Mouse (Mus musculus) heart, embryonic 16.5 days (tissue): ENCODE data around the gene Cd68. TPM values are rescaled to one million over a fixed set of nuclear protein-coding genes. Genes with fewer than 3 reads are reported as not detected.
"Not testable (repeated sequence)": the region's sequence is repeated elsewhere in the genome, so short reads cannot be mapped to it uniquely, and the experiment has no call there.

Experiments used
- ATAC-seq: fragments of 200-750 bp; cut with Nextera tagmentation; replicated peaks from 2 replicates; pipeline ENCODE4 v1.8.0; 2017; ENCODE audit warnings: moderate number of reproducible peaks; ENCODE audit not compliant: insufficient read depth, low FRiP score; ENCODE audit errors: extremely low read depth
- H3K27ac ChIP-seq: fragments of 300-500 bp; sonication (generic); 2 replicates; pipeline ENCODE4 v1.5.1; 2014; ENCODE audit warnings: mild to moderate bottlenecking, low read length, control low read depth, moderate library complexity
- H3K27me3 ChIP-seq: fragments of 300-500 bp; sonication (generic); 2 replicates; pipeline ENCODE4 v1.6.1; 2014; ENCODE audit warnings: low read length, mixed read lengths; ENCODE audit not compliant: control insufficient read depth, insufficient read depth
- H3K36me3 ChIP-seq: fragments of 300-500 bp; sonication (generic); 2 replicates; pipeline ENCODE4 v1.6.1; 2014; ENCODE audit not compliant: control insufficient read depth, insufficient read depth
- H3K4me1 ChIP-seq: fragments of 300-500 bp; sonication (generic); 2 replicates; pipeline ENCODE4 v1.6.1; 2014; ENCODE audit warnings: low read length, mixed read lengths; ENCODE audit not compliant: control insufficient read depth, insufficient read depth
- H3K4me2 ChIP-seq: fragments of 300-500 bp; sonication (generic); 2 replicates; pipeline ENCODE4 v1.6.1; 2014; ENCODE audit warnings: low read depth, mild to moderate bottlenecking, control low read depth, low read length
- H3K4me3 ChIP-seq: fragments of 300-500 bp; sonication (generic); 2 replicates; pipeline ENCODE4 v1.5.1; 2014; ENCODE audit warnings: mild to moderate bottlenecking, control low read depth, low read length
- H3K9ac ChIP-seq: fragments of 300-500 bp; sonication (generic); 2 replicates; pipeline ENCODE4 v1.6.1; 2014; ENCODE audit warnings: low read length, control low read depth
- H3K9me3 ChIP-seq: fragments of 300-500 bp; sonication (generic); replicated peaks from 2 replicates; pipeline ENCODE4 v1.6.1; 2016; ENCODE audit warnings: low read length; ENCODE audit not compliant: control insufficient read depth
- WGBS: fragments of 180-500 bp; shearing (Covaris S2); extraction: QIAGEN DNeasy Blood & Tissue Kit; methylation state at CpG from one replicate; pipeline ENCODE4 v1.1.7; 2014; 5-methylcytosine and 5-hydroxymethylcytosine counted together
- polyA plus RNA-seq: library from polyadenylated mRNA; unstranded; fragments of >200 nt; fragmentation: Nextera tagmentation; extraction: Ambion mirVana; gene quantifications from 2 replicates; pipeline ENCODE4 v1.2.1, GENCODE M21; 2015

Gene Cd68
- polyA plus RNA-seq, 1 experiment from 2014 or later, result 12.3 TPM

- no peaks in the 10 kb centered on the region for H3K9me3 ChIP-seq
- H3K27ac ChIP-seq, result 0 out of 2 replicates have a peak overlapping the region, but pooled peaks have one; percentile 27
- H3K4me1 ChIP-seq, result peaks cover 6% of the 10 kb centered on the region; the same call in 1 of the 2 replicates
- WGBS, result 43% methylated on average over 9 of the region's 9 CpGs
- no peak overlapping the region; the same call in 1 of the 2 replicates for H3K9ac ChIP-seq
- ATAC-seq, result no peak
- H3K36me3 ChIP-seq, result peaks cover 57% of the 10 kb centered on the region
- no peaks in the 10 kb centered on the region for H3K27me3 ChIP-seq
- H3K4me2 ChIP-seq, result no peak overlapping the region
- H3K4me3 ChIP-seq, result no peak overlapping the region
Observed at GRCm38 (mm10) chr11:69654760-69655159, 11.2 kb downstream of the Cd68 start.

DNA sequence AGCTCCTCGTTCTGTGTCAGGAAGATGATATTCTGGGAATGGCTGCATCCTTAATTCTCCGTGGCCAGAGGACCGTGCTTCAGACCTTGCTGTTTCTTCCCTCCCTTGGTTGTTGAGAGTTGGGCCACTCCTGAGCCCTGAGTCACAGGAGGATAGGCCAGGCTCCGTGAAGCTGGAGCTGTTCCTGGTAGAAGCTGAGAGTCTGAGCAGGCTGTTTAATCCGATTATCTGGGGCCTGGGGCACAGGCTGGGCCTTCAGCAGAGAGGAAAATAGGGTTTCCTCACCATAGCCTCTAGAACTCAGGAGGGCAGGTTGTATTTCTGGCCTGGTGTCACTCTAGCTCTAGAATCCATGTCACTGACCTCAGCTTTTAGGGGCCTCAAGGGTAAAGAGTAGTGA lies 12.6 kb downstream of the Cd68 start:
- peaks cover 61% of the 10 kb centered on the region for H3K36me3 ChIP-seq

DNA sequence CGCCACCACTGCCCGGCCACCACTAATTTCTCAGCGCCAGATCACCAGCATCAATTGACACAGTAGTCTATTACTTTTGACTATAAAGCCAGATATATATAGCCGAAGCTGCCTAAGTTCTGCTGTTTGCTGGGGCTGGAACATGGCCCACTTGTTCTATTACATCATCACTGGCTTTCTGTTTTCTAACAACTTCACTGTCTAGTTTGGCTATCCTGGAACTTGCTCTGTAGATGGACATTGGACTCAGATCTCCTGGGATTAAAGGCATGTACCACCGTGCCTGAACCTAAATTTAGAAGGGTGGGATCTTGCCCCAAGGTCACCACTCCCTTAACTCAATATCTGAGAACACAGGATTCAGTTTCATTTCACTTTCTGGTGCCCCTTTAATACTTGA lies 20.1 kb downstream of the Cd68 start:
- Histone ChIP-seq H3K27me3 (no peaks in the 10 kb centered on the region), H3K4me3 (no peak overlapping the region), H3K27ac (no peak overlapping the region), H3K9me3 (no peaks in the 10 kb centered on the region), H3K9ac (no peak overlapping the region), H3K4me2 (no peak overlapping the region), H3K36me3 (peaks cover 73% of the 10 kb centered on the region), H3K4me1 (no peaks in the 10 kb centered on the region)
- 83% methylated on average over 5 of the region's 5 CpGs for WGBS
- ATAC-seq, result no peak

More for the DNA sequence above, 12.6 kb downstream of the Cd68 start:
- WGBS, result 48% methylated on average over 5 of the region's 5 CpGs
- no peak overlapping the region for H3K4me3 ChIP-seq
- H3K27ac ChIP-seq, result no peak overlapping the region
- no peak for ATAC-seq
- H3K4me2 ChIP-seq, result no peak overlapping the region
- no peaks in the 10 kb centered on the region for H3K27me3 ChIP-seq
- peaks cover 6% of the 10 kb centered on the region; the same call in 1 of the 2 replicates for H3K4me1 ChIP-seq
- no peak overlapping the region for H3K9ac ChIP-seq
- no peaks in the 10 kb centered on the region for H3K9me3 ChIP-seq

DNA sequence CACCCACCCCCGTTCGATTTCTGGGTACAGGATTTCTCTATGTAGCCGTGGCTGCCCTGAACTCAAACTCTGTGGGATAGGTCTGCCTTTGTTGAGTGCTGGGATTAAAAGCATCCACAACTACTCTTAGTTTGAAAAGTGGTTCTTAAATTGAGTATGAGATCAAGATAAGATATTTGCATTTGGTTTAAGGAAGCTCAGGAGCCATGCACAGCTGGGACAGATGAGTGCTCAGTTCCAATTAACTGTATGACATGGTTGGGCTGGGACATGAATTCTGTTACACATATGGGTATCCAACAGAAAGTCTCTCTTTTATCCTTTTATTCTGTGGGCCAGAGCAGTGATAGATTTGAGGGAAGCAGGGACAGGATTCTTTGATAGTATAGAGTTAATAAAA lies 30.5 kb downstream of the Cd68 start:
- 75% methylated on average over 3 of the region's 3 CpGs for WGBS
- H3K36me3 ChIP-seq, result peaks cover 7% of the 10 kb centered on the region
- H3K4me3 ChIP-seq, result no peak overlapping the region
- H3K27me3 ChIP-seq, result no peaks in the 10 kb centered on the region
- no peaks in the 10 kb centered on the region for H3K9me3 ChIP-seq
- H3K4me1 ChIP-seq, result peaks cover 22% of the 10 kb centered on the region
- H3K27ac ChIP-seq, result no peak overlapping the region
- no peak overlapping the region for H3K4me2 ChIP-seq
- no peak overlapping the region for H3K9ac ChIP-seq
- ATAC-seq, result no peak

GRCm38 (mm10) chr11:69633128-69633866 lies 32.7 kb downstream of the Cd68 start:
- ATAC-seq, result peak; percentile 53
- Histone ChIP-seq H3K27ac (peak overlapping the region; percentile 96), H3K4me1 (peaks cover 22% of the 10 kb centered on the region), H3K4me2 (peak overlapping the region; percentile 85), H3K9ac (peak overlapping the region; percentile 97), H3K36me3 (peaks cover 3% of the 10 kb centered on the region; the same call in 1 of the 2 replicates), H3K27me3 (no peaks in the 10 kb centered on the region), H3K9me3 (no peaks in the 10 kb centered on the region), H3K4me3 (peak overlapping the region; percentile 95)
- WGBS, result under 1% methylated on average over 31 of the region's 50 CpGs

- peak; percentile 98 for ATAC-seq
- 0% methylated on average over 49 of the region's 56 CpGs for WGBS
Observed at GRCm38 (mm10) chr11:69632284-69633089, 33.5 kb downstream of the Cd68 start, which contains the start of gene Fxr2. Fxr2 (plus strand) TSS chr11:69632990.

DNA sequence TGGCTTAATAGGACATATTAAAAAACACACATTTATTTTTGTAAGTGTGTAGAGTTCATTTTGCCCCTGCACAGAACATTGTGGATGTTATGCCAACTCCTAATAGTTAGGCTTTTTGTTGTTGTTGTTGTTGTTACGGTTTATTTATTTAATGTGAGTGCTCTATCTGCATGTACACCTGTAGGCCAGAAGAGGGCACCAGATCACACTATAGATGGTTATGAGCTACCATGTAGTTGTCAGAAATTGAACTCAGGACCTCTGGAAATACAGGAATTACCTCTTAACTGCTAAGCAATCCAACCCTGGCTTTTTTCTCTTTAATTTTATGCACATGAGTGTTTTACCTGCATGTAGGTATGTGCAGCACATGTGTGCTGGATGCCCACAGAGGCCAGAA lies 36.2 kb downstream of the Cd68 start:
- Histone ChIP-seq H3K4me2 (no peak overlapping the region), H3K4me1 (peaks cover 13% of the 10 kb centered on the region), H3K9ac (no peak overlapping the region), H3K27me3 (no peaks in the 10 kb centered on the region), H3K4me3 (no peak overlapping the region), H3K36me3 (no peaks in the 10 kb centered on the region), H3K27ac (no peak overlapping the region), H3K9me3 (no peaks in the 10 kb centered on the region)
- 58% methylated on average over 1 of the region's 1 CpGs for WGBS
- ATAC-seq, result no peak

More at GRCm38 (mm10) chr11:69632284-69633089, 33.5 kb downstream of the Cd68 start, which contains the start of gene Fxr2:
- no peaks in the 10 kb centered on the region for H3K9me3 ChIP-seq
- H3K4me2 ChIP-seq, result peak within 1 kb of the TSS; percentile 85
- peak within 1 kb of the TSS; percentile 97 for H3K9ac ChIP-seq
- no peaks in the 10 kb centered on the region for H3K27me3 ChIP-seq
- peaks cover 3% of the 10 kb centered on the region; the same call in 1 of the 2 replicates for H3K36me3 ChIP-seq
- peak within 1 kb of the TSS; percentile 96 for H3K27ac ChIP-seq
- H3K4me1 ChIP-seq, result peaks cover 22% of the 10 kb centered on the region
- H3K4me3 ChIP-seq, result peak within 1 kb of the TSS; percentile 95

- H3K9me3 ChIP-seq, result no peaks in the 10 kb centered on the region
- no peak overlapping the region for H3K27ac ChIP-seq
- peaks cover 3% of the 10 kb centered on the region; the same call in 1 of the 2 replicates for H3K4me1 ChIP-seq
- no peak overlapping the region for H3K4me2 ChIP-seq
- no peak overlapping the region for H3K4me3 ChIP-seq
- H3K9ac ChIP-seq, result no peak overlapping the region
- WGBS, result 36% methylated on average over 6 of the region's 6 CpGs
- no peaks in the 10 kb centered on the region for H3K36me3 ChIP-seq
- no peaks in the 10 kb centered on the region for H3K27me3 ChIP-seq
- ATAC-seq, result no peak
Observed at GRCm38 (mm10) chr11:69628286-69628685, 37.7 kb downstream of the Cd68 start.

DNA sequence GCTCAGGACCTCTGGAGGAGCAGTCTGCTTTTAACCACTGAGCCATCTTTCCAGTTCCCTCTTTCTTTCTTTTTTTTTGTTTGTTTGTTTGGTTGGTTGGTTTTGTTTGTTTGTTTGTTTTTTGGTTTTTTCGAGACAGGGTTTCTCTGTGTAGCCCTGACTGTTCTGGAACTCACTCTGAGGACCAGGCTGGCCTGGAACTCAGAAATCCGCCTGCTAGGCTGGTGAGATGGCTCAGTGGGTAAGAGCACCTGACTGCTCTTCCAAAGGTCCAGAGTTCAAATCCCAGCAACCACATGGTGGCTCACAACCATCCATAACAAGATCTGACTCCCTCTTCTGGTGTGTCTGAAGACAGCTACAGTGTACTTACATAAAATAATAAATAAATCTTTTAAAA lies 41.6 kb downstream of the Cd68 start:
- H3K4me2 ChIP-seq, H3K4me1 ChIP-seq, H3K27ac ChIP-seq, H3K9me3 ChIP-seq, H3K36me3 ChIP-seq, H3K4me3 ChIP-seq, H3K9ac ChIP-seq, H3K27me3 ChIP-seq, ATAC-seq: not testable (repeated sequence)
- WGBS, result 84% methylated on average over 2 of the region's 2 CpGs
